Mouse (Mus musculus) midbrain, embryonic 15.5 days (tissue): ENCODE data around the gene Cdk20. TPM values are rescaled to one million over a fixed set of nuclear protein-coding genes. Genes with fewer than 3 reads are reported as not detected.
A peak's percentile ranks its signal among the peaks of the same experiment; 100 is the strongest.
"Not testable (repeated sequence)": the region's sequence is repeated elsewhere in the genome, so short reads cannot be mapped to it uniquely, and the experiment has no call there.

ENCODE experiments used
- ATAC-seq: fragments of 200-750 bp; cut with Nextera tagmentation; replicated peaks from 2 replicates; pipeline ENCODE4 v1.8.0; 2017; ENCODE audit warnings: moderate TSS enrichment
- H3K27ac ChIP-seq: fragments of 300-500 bp; sonication (generic); 2 replicates; pipeline ENCODE4 v1.5.1; 2015; ENCODE audit warnings: mild to moderate bottlenecking, inconsistent platforms
- H3K27me3 ChIP-seq: fragments of 300-500 bp; sonication (generic); replicated peaks from 2 replicates; pipeline ENCODE4 v1.6.1; 2015; ENCODE audit warnings: inconsistent platforms
- H3K36me3 ChIP-seq: fragments of 300-500 bp; sonication (generic); replicated peaks from 2 replicates; pipeline ENCODE4 v1.6.1; 2015; ENCODE audit warnings: inconsistent platforms
- H3K4me1 ChIP-seq: fragments of 300-500 bp; sonication (generic); 2 replicates; pipeline ENCODE4 v1.6.1; 2015; ENCODE audit warnings: inconsistent platforms
- H3K4me2 ChIP-seq: fragments of 300-500 bp; sonication (generic); 2 replicates; pipeline ENCODE4 v1.6.1; 2015; ENCODE audit warnings: inconsistent platforms, mild to moderate bottlenecking, moderate library complexity
- H3K4me3 ChIP-seq: fragments of 300-500 bp; sonication (generic); 2 replicates; pipeline ENCODE4 v1.5.1; 2015; ENCODE audit warnings: mild to moderate bottlenecking, inconsistent platforms
- H3K9ac ChIP-seq: fragments of 300-500 bp; sonication (generic); 2 replicates; pipeline ENCODE4 v1.6.1; 2015; ENCODE audit warnings: mild to moderate bottlenecking, inconsistent platforms
- H3K9me3 ChIP-seq: fragments of 300-500 bp; sonication (generic); 2 replicates; pipeline ENCODE4 v1.6.1; 2016; ENCODE audit warnings: inconsistent platforms
- WGBS: fragments of 180-500 bp; shearing (Covaris S2); methylation state at CpG from one replicate; pipeline ENCODE4 v1.1.7; 2015; ENCODE audit warnings: mixed read lengths; 5-methylcytosine and 5-hydroxymethylcytosine counted together
- polyA plus RNA-seq: library from polyadenylated mRNA; unstranded; fragments of >200 nt; fragmentation: Nextera tagmentation; extraction: Ambion mirVana; gene quantifications from 2 replicates; pipeline ENCODE4 v1.2.1, GENCODE M21; 2015

Gene Cdk20
- polyA plus RNA-seq, 1 experiment from 2014 or later, result 29.9 TPM

DNA sequence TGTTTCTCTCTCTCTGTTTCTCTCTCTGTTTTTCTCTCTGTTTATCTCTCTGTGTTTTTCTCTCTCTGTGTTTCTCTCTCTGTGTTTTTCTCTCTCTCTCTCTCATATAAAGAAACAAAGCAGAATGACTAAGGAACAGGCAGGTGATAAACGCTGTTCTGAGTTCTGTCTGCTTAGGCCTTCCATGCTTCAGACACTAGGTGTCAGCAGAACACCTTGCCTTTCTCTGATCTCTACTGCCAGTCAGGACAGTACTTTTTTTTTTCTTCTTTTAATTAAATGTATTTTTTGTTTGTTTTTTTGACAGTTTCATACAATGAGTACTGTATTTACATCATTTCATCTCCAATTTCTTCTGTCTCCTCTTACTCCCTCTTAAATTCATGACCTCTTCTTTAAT lies 2.8 kb upstream of the Cdk20 start:
- Histone ChIP-seq H3K4me3 (no peak overlapping the region), H3K27me3 (no peaks in the 10 kb centered on the region), H3K27ac (no peak overlapping the region), H3K9ac (no peak overlapping the region), H3K4me1 (peaks cover 16% of the 10 kb centered on the region), H3K9me3 (no peaks in the 10 kb centered on the region), H3K4me2 (no peak overlapping the region), H3K36me3 (no peaks in the 10 kb centered on the region)
- 9% methylated on average over 1 of the region's 1 CpGs for WGBS
- no peak for ATAC-seq

DNA sequence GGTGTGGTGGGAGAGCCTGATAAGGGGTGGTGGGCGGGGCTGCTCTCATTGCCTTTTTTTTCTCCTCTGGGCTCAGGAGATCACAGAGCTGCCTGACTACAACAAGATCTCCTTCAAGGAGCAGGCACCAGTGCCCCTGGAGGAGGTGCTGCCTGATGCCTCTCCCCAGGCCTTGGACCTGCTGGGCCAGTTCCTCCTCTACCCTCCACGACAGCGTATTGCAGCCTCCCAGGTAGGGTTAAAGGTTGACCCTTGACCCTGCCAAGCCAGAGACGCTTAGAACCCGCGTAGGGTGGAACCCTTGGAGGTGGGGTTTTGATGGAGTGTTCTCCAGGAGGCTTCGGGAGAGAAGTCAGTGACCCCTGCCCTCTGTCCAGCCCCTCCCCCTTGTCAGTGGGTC lies 5.7 kb downstream of the Cdk20 start:
- 77% methylated on average over 7 of the region's 7 CpGs for WGBS

DNA sequence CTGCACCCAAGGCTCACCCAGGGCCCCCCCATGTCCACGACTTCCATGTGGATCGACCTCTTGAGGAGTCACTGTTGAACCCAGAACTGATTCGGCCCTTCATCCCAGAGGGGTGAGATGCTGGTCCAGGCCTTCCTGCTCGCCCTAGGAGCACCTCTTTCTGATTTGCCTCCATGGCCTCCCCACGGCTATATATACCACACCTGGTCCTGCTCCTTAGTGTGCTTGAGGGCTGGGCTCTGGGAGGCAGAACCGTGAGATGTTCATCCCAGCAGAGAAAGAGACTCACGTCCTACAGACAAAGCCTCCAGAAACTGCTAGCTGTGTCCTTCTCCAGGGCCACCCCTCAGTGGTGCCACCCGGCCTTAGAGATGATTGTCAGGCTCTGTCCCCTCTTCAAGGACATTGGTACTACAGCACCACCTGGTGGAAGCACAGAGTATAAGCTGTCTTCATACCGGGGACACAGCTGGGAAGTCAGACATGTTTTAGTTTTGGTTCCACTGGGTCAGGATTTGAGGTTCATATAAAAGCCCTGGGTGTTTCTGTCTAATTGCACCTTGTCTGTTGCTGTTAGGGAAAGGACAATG lies 6.8 kb downstream of the Cdk20 start:
- Histone ChIP-seq H3K4me1 (peaks cover 2% of the 10 kb centered on the region; the same call in 1 of the 2 replicates), H3K9ac (no peak overlapping the region), H3K9me3 (no peaks in the 10 kb centered on the region), H3K36me3 (no peaks in the 10 kb centered on the region), H3K27ac (no peak overlapping the region), H3K27me3 (no peaks in the 10 kb centered on the region), H3K4me3 (no peak overlapping the region), H3K4me2 (no peak overlapping the region)
- WGBS, result 63% methylated on average over 9 of the region's 9 CpGs
- ATAC-seq, result peak; percentile 68

More for the DNA sequence above, 5.7 kb downstream of the Cdk20 start:
- H3K4me3 ChIP-seq, result no peak overlapping the region
- H3K4me2 ChIP-seq, result no peak overlapping the region
- no peak overlapping the region for H3K27ac ChIP-seq
- no peak for ATAC-seq
- peaks cover 12% of the 10 kb centered on the region for H3K4me1 ChIP-seq
- no peaks in the 10 kb centered on the region for H3K9me3 ChIP-seq
- no peaks in the 10 kb centered on the region for H3K36me3 ChIP-seq
- no peak overlapping the region for H3K9ac ChIP-seq
- H3K27me3 ChIP-seq, result no peaks in the 10 kb centered on the region

DNA sequence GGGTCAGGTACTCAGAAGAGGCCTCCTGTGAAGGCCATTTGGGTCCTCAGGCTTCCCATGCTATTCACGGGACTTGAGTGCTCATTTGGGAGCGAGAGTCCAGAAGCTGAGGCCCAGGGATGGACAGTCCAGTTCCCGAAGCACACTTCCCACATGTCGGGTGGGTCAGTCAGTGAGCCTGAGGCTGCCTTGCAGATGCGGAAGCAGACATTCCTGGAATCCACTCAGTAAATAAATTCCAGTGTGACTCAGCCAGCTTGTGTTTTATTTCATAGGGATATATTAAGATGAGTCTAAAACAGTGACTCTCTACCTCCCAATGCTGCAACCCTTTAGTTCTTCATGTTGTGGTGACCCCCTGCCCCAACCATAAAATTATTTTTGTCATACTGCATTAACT lies 7.4 kb downstream of the Cdk20 start:
- H3K27ac ChIP-seq, result no peak overlapping the region
- WGBS, result 79% methylated on average over 5 of the region's 5 CpGs
- no peak overlapping the region for H3K4me3 ChIP-seq
- no peak overlapping the region for H3K4me2 ChIP-seq
- H3K9ac ChIP-seq, result no peak overlapping the region
- H3K27me3 ChIP-seq, result no peaks in the 10 kb centered on the region
- H3K36me3 ChIP-seq, result no peaks in the 10 kb centered on the region
- no peak for ATAC-seq
- no peaks in the 10 kb centered on the region for H3K4me1 ChIP-seq
- no peaks in the 10 kb centered on the region for H3K9me3 ChIP-seq

GRCm38 (mm10) chr13:64440592-64440991 lies 8.5 kb downstream of the Cdk20 start:
- 85% methylated on average over 4 of the region's 4 CpGs for WGBS
- no peak for ATAC-seq
- Histone ChIP-seq H3K4me1 (no peaks in the 10 kb centered on the region), H3K4me2 (no peak overlapping the region), H3K27ac (no peak overlapping the region), H3K27me3 (no peaks in the 10 kb centered on the region), H3K9ac (no peak overlapping the region), H3K4me3 (no peak overlapping the region), H3K9me3 (no peaks in the 10 kb centered on the region), H3K36me3 (no peaks in the 10 kb centered on the region)

DNA sequence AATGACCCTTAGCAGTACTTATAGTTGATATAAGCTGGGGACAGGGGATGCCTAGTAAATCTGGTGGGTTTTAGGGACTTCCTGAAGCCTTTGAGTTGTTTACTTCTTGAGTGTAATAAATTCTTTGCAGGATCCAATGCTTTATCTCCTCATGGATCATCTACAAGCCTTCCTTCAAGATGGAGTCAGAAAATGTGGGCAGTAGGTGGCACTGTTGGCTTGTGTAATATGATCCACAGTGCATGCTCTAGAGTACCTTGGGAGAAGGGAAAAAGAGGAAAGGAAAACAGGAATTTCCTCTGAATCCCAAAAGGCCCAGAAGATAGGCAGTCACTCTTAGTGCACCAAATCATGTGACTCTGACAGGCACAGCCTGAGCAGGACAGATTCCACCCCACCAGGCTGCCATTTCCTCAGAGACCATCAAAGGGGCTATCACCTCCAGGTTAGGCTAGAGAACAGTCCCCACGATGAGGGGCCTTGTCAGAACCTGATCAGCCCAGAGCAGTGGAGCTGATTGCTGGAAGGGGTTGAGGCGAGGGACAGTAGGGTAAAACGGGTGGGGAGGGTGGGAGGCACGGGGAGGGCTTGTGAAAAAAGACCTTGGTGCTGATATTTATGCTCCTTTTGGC lies 11.3 kb downstream of the Cdk20 start:
- no peak overlapping the region for H3K4me3 ChIP-seq
- H3K27ac ChIP-seq, result no peak overlapping the region
- WGBS, result 69% methylated on average over 4 of the region's 4 CpGs
- peak; percentile 77 for ATAC-seq
- H3K27me3 ChIP-seq, result no peaks in the 10 kb centered on the region
- H3K9me3 ChIP-seq, result no peaks in the 10 kb centered on the region
- no peaks in the 10 kb centered on the region for H3K4me1 ChIP-seq
- no peak overlapping the region for H3K4me2 ChIP-seq
- no peak overlapping the region for H3K9ac ChIP-seq
- no peaks in the 10 kb centered on the region for H3K36me3 ChIP-seq

- no peaks in the 10 kb centered on the region for H3K36me3 ChIP-seq
- no peaks in the 10 kb centered on the region for H3K27me3 ChIP-seq
- WGBS, result 57% methylated on average over 9 of the region's 9 CpGs
- no peak overlapping the region for H3K4me2 ChIP-seq
- no peak overlapping the region for H3K4me3 ChIP-seq
- ATAC-seq, result no peak
- H3K27ac ChIP-seq, result no peak overlapping the region
- no peaks in the 10 kb centered on the region for H3K9me3 ChIP-seq
- no peak overlapping the region for H3K9ac ChIP-seq
- no peaks in the 10 kb centered on the region for H3K4me1 ChIP-seq
Measured at GRCm38 (mm10) chr13:64445254-64445920, 13.3 kb downstream of the Cdk20 start.

- Histone ChIP-seq H3K36me3 (no peaks in the 10 kb centered on the region), H3K9ac (no peak overlapping the region), H3K9me3 (no peaks in the 10 kb centered on the region), H3K27me3 (no peaks in the 10 kb centered on the region), H3K4me3 (no peak overlapping the region), H3K27ac (no peak overlapping the region), H3K4me2 (no peak overlapping the region), H3K4me1 (no peaks in the 10 kb centered on the region)
- 0% methylated on average over 1 of the region's 1 CpGs for WGBS
- ATAC-seq, result no peak
Measured at GRCm38 (mm10) chr13:64447947-64448346, 15.8 kb downstream of the Cdk20 start.

GRCm38 (mm10) chr13:64448729-64449128 lies 16.6 kb downstream of the Cdk20 start:
- 87% methylated on average over 5 of the region's 5 CpGs for WGBS
- H3K27ac ChIP-seq, result no peak overlapping the region
- no peaks in the 10 kb centered on the region for H3K9me3 ChIP-seq

GRCm38 (mm10) chr13:64450001-64450794 lies 18.1 kb downstream of the Cdk20 start:
- 76% methylated on average over 7 of the region's 7 CpGs for WGBS

More at GRCm38 (mm10) chr13:64448729-64449128, 16.6 kb downstream of the Cdk20 start:
- no peak overlapping the region for H3K4me3 ChIP-seq
- no peak overlapping the region for H3K9ac ChIP-seq
- no peak for ATAC-seq
- H3K27me3 ChIP-seq, result no peaks in the 10 kb centered on the region
- H3K4me2 ChIP-seq, result no peak overlapping the region
- H3K36me3 ChIP-seq, result no peaks in the 10 kb centered on the region
- H3K4me1 ChIP-seq, result no peaks in the 10 kb centered on the region

DNA sequence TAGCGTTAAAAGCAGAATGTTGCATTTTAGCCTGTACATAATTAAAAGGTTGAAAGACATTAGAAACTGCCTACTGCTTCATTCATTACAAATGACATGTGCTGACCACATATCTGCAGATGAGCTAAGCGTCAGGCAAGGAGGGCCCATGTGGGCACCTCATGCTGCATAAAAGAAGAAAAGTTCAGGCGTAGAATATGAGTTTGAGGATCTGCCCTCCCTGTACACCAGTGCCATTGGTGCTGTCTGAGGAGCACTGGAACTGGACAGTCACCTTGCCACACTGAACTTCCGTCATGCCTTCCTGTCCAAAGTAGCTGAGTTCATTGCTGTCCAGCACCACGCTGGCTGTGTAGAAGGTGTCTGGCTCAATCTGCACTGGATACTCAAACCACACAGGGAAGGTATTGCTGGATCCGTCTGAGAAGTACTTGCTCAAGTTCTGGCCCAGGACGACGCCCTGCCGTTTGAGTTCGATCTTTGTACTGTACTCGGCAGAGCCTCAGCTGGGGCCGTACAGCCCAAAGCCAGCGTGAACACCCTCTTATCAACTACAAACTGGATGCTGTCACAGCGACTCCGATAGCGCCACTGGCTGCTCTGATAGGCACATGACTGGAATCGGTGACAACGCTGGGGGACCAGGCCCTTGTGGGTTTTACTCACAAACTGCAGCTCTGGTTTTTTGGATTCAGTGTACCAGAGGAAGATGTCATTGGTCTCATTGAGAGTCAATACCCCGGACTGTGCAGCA lies 25.3 kb downstream of the Cdk20 start:
- H3K4me3 ChIP-seq, H3K9me3 ChIP-seq, H3K27me3 ChIP-seq, ATAC-seq, H3K9ac ChIP-seq, H3K36me3 ChIP-seq, H3K4me1 ChIP-seq, H3K27ac ChIP-seq, H3K4me2 ChIP-seq: not testable (repeated sequence)
- WGBS, result 93% methylated on average over 19 of the region's 19 CpGs

More at GRCm38 (mm10) chr13:64450001-64450794, 18.1 kb downstream of the Cdk20 start:
- Histone ChIP-seq H3K4me2 (no peak overlapping the region), H3K36me3 (no peaks in the 10 kb centered on the region), H3K27ac (no peak overlapping the region), H3K9me3 (no peaks in the 10 kb centered on the region), H3K4me3 (no peak overlapping the region), H3K4me1 (no peaks in the 10 kb centered on the region), H3K9ac (no peak overlapping the region), H3K27me3 (no peaks in the 10 kb centered on the region)
- no peak for ATAC-seq

DNA sequence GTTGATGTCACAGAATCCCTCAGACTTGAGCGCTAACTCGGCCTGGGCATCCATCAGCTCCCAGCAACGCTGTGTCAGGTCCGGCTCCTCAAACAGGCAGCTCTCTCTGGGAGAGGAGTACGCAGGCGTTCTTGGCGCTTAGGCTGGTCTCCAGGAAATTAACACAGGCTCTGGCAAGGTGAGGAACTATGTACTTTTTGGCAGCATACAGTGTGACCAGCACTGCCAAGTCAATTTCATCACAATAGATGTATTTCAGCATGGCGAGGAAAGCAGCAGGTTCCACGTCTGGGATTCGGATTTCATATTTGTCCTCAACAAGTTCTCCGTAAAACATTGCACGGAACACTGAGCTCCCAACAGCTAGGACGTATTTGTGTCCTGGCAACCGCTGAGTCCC lies 26.1 kb downstream of the Cdk20 start:
- no peaks in the 10 kb centered on the region for H3K9me3 ChIP-seq
- no peak overlapping the region for H3K4me3 ChIP-seq
- no peaks in the 10 kb centered on the region for H3K36me3 ChIP-seq
- no peak overlapping the region for H3K4me2 ChIP-seq
- 93% methylated on average over 14 of the region's 14 CpGs for WGBS
- H3K27ac ChIP-seq, result no peak overlapping the region
- H3K9ac ChIP-seq, result no peak overlapping the region
- H3K27me3 ChIP-seq, result no peaks in the 10 kb centered on the region
- no peaks in the 10 kb centered on the region for H3K4me1 ChIP-seq
- ATAC-seq, result no peak
